Mouse (Mus musculus): ENCODE data around the gene Rnf19b. TPM values are rescaled to one million over a fixed set of nuclear protein-coding genes. Genes with fewer than 3 reads are reported as not detected.
A peak's percentile ranks its signal among the peaks of the same experiment; 100 is the strongest.

Rnf19b gene
- polyA plus RNA-seq (2015; fragmentation: Nextera tagmentation; extraction: Ambion mirVana): 31.4 and 37.5 TPM in 2 replicates

GRCm38 (mm10) chr4:129058207-129059092, at the start of gene Rnf19b:
Rnf19b (plus strand) TSS chr4:129058271.
- no peaks in the 10 kb centered on the region for H3K27me3 ChIP-seq (ENCODE audit: control insufficient read depth, insufficient read depth, low read depth, low read length)
- no peaks in the 10 kb centered on the region for H3K36me3 ChIP-seq (ENCODE audit: control insufficient read depth, insufficient read depth, low read length)
- H3K27ac ChIP-seq (ENCODE audit: low read length): peak within 1 kb of the TSS; percentile 94
- peak; percentile 60 for ATAC-seq
- no peaks in the 10 kb centered on the region for H3K9me3 ChIP-seq (replicated peaks; ENCODE audit: control insufficient read depth, low read length, poor library complexity, severe bottlenecking)
- H3K4me2 ChIP-seq (ENCODE audit: low read length): peak within 1 kb of the TSS; percentile 87
- peak within 1 kb of the TSS; percentile 96 for H3K9ac ChIP-seq (ENCODE audit: low read depth, low read length)
- peak within 1 kb of the TSS; percentile 83 for H3K4me3 ChIP-seq (ENCODE audit: low read depth, low read length)
- H3K4me1 ChIP-seq (ENCODE audit: control insufficient read depth, insufficient read depth, low read length): peaks cover 20% of the 10 kb centered on the region
- WGBS: under 1% methylated on average over 86 of the region's 107 CpGs

DNA sequence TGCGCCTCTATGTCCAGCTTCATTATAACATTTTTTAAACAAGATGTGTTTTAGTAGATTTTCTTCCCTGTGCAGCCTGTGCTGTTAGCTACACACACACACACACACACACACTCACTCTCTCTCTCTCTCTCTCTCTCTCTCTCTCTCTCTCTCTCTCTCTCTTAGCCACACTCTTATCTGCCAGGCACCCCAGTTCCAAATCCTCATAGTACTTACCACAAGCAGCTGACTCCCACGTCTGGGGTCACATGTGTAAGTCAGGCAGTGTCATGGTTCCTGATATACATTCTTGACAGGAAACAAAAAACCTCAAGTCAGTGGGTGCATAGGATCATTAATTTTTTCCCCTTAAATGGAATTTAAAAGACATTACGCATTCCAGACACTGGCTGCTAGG, 49.4 kb upstream of the Rnf19b start:
- 87% methylated on average over 3 of the region's 3 CpGs for whole genome bisulfite sequencing
- Histone ChIP-seq H3K27me3 (ENCODE audit: control insufficient read depth, insufficient read depth, low read depth, low read length) (no peaks in the 10 kb centered on the region), H3K4me2 (ENCODE audit: low read length) (no peak overlapping the region), H3K4me1 (ENCODE audit: control insufficient read depth, insufficient read depth, low read length) (no peaks in the 10 kb centered on the region; the same call in 1 of the 2 replicates), H3K9ac (ENCODE audit: low read depth, low read length) (no peak overlapping the region), H3K9me3 (replicated peaks; ENCODE audit: control insufficient read depth, low read length, poor library complexity, severe bottlenecking) (no peaks in the 10 kb centered on the region), H3K4me3 (ENCODE audit: low read depth, low read length) (no peak overlapping the region), H3K27ac (ENCODE audit: low read length) (no peak overlapping the region), H3K36me3 (ENCODE audit: control insufficient read depth, insufficient read depth, low read length) (peaks cover 13% of the 10 kb centered on the region)
- ATAC-seq: no peak

DNA sequence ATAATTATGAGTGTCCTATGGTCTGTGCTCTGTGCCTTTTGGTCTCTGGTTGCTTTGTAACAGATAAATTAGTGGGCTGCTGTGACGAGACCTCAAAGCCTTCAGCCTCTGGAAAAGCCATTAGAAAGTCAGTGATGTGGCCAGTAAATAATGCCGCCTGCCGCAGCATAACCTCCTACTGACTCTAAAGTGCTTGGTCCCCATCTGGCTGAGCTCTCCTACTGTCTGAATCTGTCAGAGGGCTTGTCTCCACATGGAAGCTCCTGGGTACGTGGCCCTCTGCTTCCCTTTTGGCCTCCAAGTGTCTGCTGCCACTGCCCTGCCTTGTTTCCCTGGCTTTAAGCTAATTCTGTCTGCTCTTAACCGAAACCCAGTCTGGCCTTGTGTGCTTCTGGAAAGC, 48.5 kb upstream of the Rnf19b start:
- Histone ChIP-seq H3K9me3 (replicated peaks; ENCODE audit: control insufficient read depth, low read length, poor library complexity, severe bottlenecking) (no peaks in the 10 kb centered on the region), H3K9ac (ENCODE audit: low read depth, low read length) (no peak overlapping the region), H3K4me2 (ENCODE audit: low read length) (no peak overlapping the region), H3K36me3 (ENCODE audit: control insufficient read depth, insufficient read depth, low read length) (peaks cover 13% of the 10 kb centered on the region), H3K27ac (ENCODE audit: low read length) (no peak overlapping the region), H3K4me1 (ENCODE audit: control insufficient read depth, insufficient read depth, low read length) (no peaks in the 10 kb centered on the region; the same call in 1 of the 2 replicates), H3K27me3 (ENCODE audit: control insufficient read depth, insufficient read depth, low read depth, low read length) (no peaks in the 10 kb centered on the region), H3K4me3 (ENCODE audit: low read depth, low read length) (no peak overlapping the region)
- ATAC-seq: no peak
- 77% methylated on average over 5 of the region's 5 CpGs for WGBS

DNA sequence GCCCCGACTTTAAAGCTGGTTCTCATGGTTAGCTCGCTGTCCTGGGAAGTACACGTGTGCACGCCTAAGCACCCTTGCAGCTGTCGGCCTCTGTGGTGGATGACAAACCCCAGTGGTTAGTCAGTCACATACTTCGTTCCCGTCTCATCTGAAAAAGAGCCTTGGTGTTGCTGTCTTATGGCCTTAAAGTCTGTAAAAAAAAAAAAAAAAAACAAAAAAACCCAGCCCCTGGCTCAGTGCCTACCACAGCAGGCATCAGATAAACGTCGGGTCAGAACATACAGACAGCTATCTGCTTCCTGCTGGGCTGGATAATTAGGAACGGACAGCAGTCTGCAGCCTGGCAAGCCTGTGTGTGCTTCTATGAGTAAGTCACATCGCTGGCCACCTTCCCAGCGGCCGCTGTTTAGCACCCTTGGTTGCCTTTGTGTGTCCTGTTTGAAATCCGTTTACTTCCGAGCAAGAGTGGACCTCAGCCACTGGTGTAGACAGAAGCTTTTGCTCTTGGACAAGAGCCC, 46.4 kb upstream of the Rnf19b start:
- Histone ChIP-seq H3K9me3 (replicated peaks; ENCODE audit: control insufficient read depth, low read length, poor library complexity, severe bottlenecking) (no peaks in the 10 kb centered on the region), H3K36me3 (ENCODE audit: control insufficient read depth, insufficient read depth, low read length) (peaks cover 10% of the 10 kb centered on the region), H3K9ac (ENCODE audit: low read depth, low read length) (no peak overlapping the region; the same call in 1 of the 2 replicates), H3K27ac (ENCODE audit: low read length) (0 out of 2 replicates have a peak overlapping the region, but pooled peaks have one; percentile 35), H3K4me3 (ENCODE audit: low read depth, low read length) (no peak overlapping the region), H3K4me1 (ENCODE audit: control insufficient read depth, insufficient read depth, low read length) (no peaks in the 10 kb centered on the region; the same call in 1 of the 2 replicates), H3K4me2 (ENCODE audit: low read length) (no peak overlapping the region), H3K27me3 (ENCODE audit: control insufficient read depth, insufficient read depth, low read depth, low read length) (no peaks in the 10 kb centered on the region)
- WGBS: 27% methylated on average over 15 of the region's 15 CpGs
- 0 out of 2 replicates have a peak, but pooled peaks have one; percentile 39 for ATAC-seq

GRCm38 (mm10) chr4:129013151-129013864, 44.8 kb upstream of the Rnf19b start:
- H3K9me3 ChIP-seq (replicated peaks; ENCODE audit: control insufficient read depth, low read length, poor library complexity, severe bottlenecking): no peaks in the 10 kb centered on the region
- ATAC-seq: no peak
- H3K4me2 ChIP-seq (ENCODE audit: low read length): no peak overlapping the region
- H3K4me3 ChIP-seq (ENCODE audit: low read depth, low read length): no peak overlapping the region
- WGBS: 67% methylated on average over 10 of the region's 10 CpGs
- H3K9ac ChIP-seq (ENCODE audit: low read depth, low read length): no peak overlapping the region
- H3K27ac ChIP-seq (ENCODE audit: low read length): no peak overlapping the region
- no peaks in the 10 kb centered on the region for H3K27me3 ChIP-seq (ENCODE audit: control insufficient read depth, insufficient read depth, low read depth, low read length)
- H3K4me1 ChIP-seq (ENCODE audit: control insufficient read depth, insufficient read depth, low read length): no peaks in the 10 kb centered on the region; the same call in 1 of the 2 replicates
- H3K36me3 ChIP-seq (ENCODE audit: control insufficient read depth, insufficient read depth, low read length): peaks cover 5% of the 10 kb centered on the region; the same call in 1 of the 2 replicates

- no peaks in the 10 kb centered on the region for H3K36me3 ChIP-seq (ENCODE audit: control insufficient read depth, insufficient read depth, low read length)
- no peaks in the 10 kb centered on the region for H3K27me3 ChIP-seq (ENCODE audit: control insufficient read depth, insufficient read depth, low read depth, low read length)
- no peak for ATAC-seq
- no peak overlapping the region for H3K9ac ChIP-seq (ENCODE audit: low read depth, low read length)
- no peaks in the 10 kb centered on the region for H3K9me3 ChIP-seq (replicated peaks; ENCODE audit: control insufficient read depth, low read length, poor library complexity, severe bottlenecking)
- 44% methylated on average over 4 of the region's 4 CpGs for WGBS
- H3K4me1 ChIP-seq (ENCODE audit: control insufficient read depth, insufficient read depth, low read length): peaks cover 5% of the 10 kb centered on the region; the same call in 1 of the 2 replicates
- no peak overlapping the region for H3K27ac ChIP-seq (ENCODE audit: low read length)
- H3K4me3 ChIP-seq (ENCODE audit: low read depth, low read length): no peak overlapping the region
- no peak overlapping the region for H3K4me2 ChIP-seq (ENCODE audit: low read length)
Observed at GRCm38 (mm10) chr4:129016329-129016728, 41.7 kb upstream of the Rnf19b start.

DNA sequence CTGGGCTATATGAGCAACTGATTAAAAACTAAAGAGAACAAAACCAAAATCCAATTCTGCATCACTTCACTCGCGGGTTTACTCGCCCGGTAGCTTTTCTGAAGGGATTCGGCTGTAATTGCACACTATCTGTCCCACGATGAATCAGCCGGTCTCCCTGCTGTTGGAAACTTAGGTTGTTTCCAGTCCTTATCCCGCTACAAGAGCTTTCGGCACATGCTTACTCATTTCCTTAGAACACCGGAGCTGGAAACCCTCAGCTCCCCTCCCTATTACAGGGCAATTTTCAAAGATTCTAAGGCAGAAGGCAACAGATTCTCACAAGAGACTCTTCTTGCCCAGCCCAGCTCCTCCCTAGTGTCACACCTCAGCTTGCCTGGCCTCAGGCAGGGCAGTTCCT, 40.9 kb upstream of the Rnf19b start:
- 91% methylated on average over 10 of the region's 10 CpGs for WGBS
- Histone ChIP-seq H3K9me3 (replicated peaks; ENCODE audit: control insufficient read depth, low read length, poor library complexity, severe bottlenecking) (no peaks in the 10 kb centered on the region), H3K27me3 (ENCODE audit: control insufficient read depth, insufficient read depth, low read depth, low read length) (no peaks in the 10 kb centered on the region), H3K27ac (ENCODE audit: low read length) (no peak overlapping the region), H3K4me1 (ENCODE audit: control insufficient read depth, insufficient read depth, low read length) (peaks cover 5% of the 10 kb centered on the region; the same call in 1 of the 2 replicates), H3K36me3 (ENCODE audit: control insufficient read depth, insufficient read depth, low read length) (no peaks in the 10 kb centered on the region), H3K4me2 (ENCODE audit: low read length) (no peak overlapping the region), H3K4me3 (ENCODE audit: low read depth, low read length) (no peak overlapping the region), H3K9ac (ENCODE audit: low read depth, low read length) (no peak overlapping the region)
- ATAC-seq: no peak

- no peaks in the 10 kb centered on the region for H3K9me3 ChIP-seq (replicated peaks; ENCODE audit: control insufficient read depth, low read length, poor library complexity, severe bottlenecking)
- H3K36me3 ChIP-seq (ENCODE audit: control insufficient read depth, insufficient read depth, low read length): no peaks in the 10 kb centered on the region
- H3K4me2 ChIP-seq (ENCODE audit: low read length): no peak overlapping the region
- ATAC-seq: no peak
- 86% methylated on average over 9 of the region's 9 CpGs for WGBS
- no peak overlapping the region for H3K4me3 ChIP-seq (ENCODE audit: low read depth, low read length)
- no peak overlapping the region for H3K9ac ChIP-seq (ENCODE audit: low read depth, low read length)
- H3K4me1 ChIP-seq (ENCODE audit: control insufficient read depth, insufficient read depth, low read length): peaks cover 5% of the 10 kb centered on the region; the same call in 1 of the 2 replicates
- H3K27me3 ChIP-seq (ENCODE audit: control insufficient read depth, insufficient read depth, low read depth, low read length): no peaks in the 10 kb centered on the region
- no peak overlapping the region for H3K27ac ChIP-seq (ENCODE audit: low read length)
Observed at GRCm38 (mm10) chr4:129018788-129019435, 39.2 kb upstream of the Rnf19b start.

All from midbrain, embryonic 16.5 days (tissue).